Mouse (Mus musculus): Measurements from ENCODE around the gene Vmn2r124.
"Not testable (repeated sequence)": the region's sequence is repeated elsewhere in the genome, so short reads cannot be mapped to it uniquely, and the experiment has no call there.

The Vmn2r124 gene

GRCm38 (mm10) chr17:18049124-18049523, at the start of gene Vmn2r124:
Gene Vmn2r124, plus strand, starts transcription at chr17:18049424.
- no peak for DNase-seq (ENCODE audit: low spot score)

- no peak for DNase-seq (ENCODE audit: low spot score)
These were observed 44.5 kb upstream of the Vmn2r124 start for GRCm38 (mm10) chr17:18004752-18005151.

GRCm38 (mm10) chr17:18021433-18021832, 27.8 kb upstream of the Vmn2r124 start, which contains the start of gene Fpr-rs4:
Gene Fpr-rs4, plus strand, starts transcription at chr17:18021733.
- DNase-seq (ENCODE audit: low spot score): no peak

GRCm38 (mm10) chr17:18084716-18085115, 35.5 kb downstream of the Vmn2r124 start, which contains the start of gene Vmn2r91:
Gene Vmn2r91, plus strand, starts transcription at chr17:18085016.
- DNase-seq (ENCODE audit: low spot score): not testable (repeated sequence)

GRCm38 (mm10) chr17:18095626-18096025, 46.4 kb downstream of the Vmn2r124 start:
- DNase-seq (ENCODE audit: low spot score): not testable (repeated sequence)

GRCm38 (mm10) chr17:18102265-18102664, 53.0 kb downstream of the Vmn2r124 start:
- peak; percentile 8 for DNase-seq (ENCODE audit: low spot score)
